16 mouse cellular contexts compared by ENCODE assay signal in the genomic region with DNA sequence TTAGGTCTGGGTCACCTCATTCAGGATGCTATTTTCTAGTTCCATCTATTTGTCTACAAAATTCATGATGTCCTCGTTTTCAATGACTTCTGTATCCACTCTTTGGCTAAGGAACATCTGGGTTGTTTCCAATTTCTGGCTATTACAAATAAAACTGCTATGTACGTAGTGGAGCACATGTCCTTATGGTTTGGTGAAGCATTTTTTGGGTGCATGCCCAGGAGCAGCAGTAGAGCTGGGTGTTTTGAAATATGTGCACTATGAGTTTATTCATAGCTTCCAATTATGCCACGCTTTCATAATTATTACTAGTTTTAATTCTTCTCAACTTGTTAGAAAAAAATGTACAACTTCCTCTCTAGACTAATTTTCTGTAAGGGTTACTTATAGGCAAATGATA.
DNase-seq lines count a peak whose midpoint lies in the region.
"Had no signal": no experiment of that assay in that cellular context is flagged by ENCODE, and none has a peak within 500 bp of the region (broad histone marks: within the 10 kb centered on the region; RNA-seq: fewer than 3 reads in every experiment).

No protein-coding gene starts in this region.

- no peaks in the 10 kb centered on the region for H3K36me3 ChIP-seq in limb, embryonic 10.5 days
- H3K36me3 ChIP-seq: intestine, embryonic 15.5 days; limb, embryonic 12.5 days had no signal

- 88% methylated on average over 3 of the region's 3 CpGs for WGBS in limb, embryonic 10.5 days

- H3K9me3 ChIP-seq in limb, embryonic 10.5 days (replicated peaks) = no peaks in the 10 kb centered on the region
- H3K9me3 ChIP-seq: intestine, embryonic 15.5 days; limb, embryonic 12.5 days had no signal

- H3K4me1 ChIP-seq in limb, embryonic 10.5 days = no peaks in the 10 kb centered on the region
- H3K4me1 ChIP-seq: intestine, embryonic 15.5 days; limb, embryonic 12.5 days had no signal

- no peak overlapping the region for H3K27ac ChIP-seq in limb, embryonic 10.5 days
- H3K27ac ChIP-seq: intestine, embryonic 15.5 days; limb, embryonic 12.5 days had no signal

- H3K4me3 ChIP-seq in limb, embryonic 10.5 days = no peak overlapping the region
- H3K4me3 ChIP-seq: erythroblast, embryonic 14.5 days; intestine, embryonic 15.5 days; limb, embryonic 12.5 days had no signal

- no peaks in the 10 kb centered on the region for H3K27me3 ChIP-seq in limb, embryonic 10.5 days (ENCODE audit: low read depth, poor library complexity, severe bottlenecking)
- H3K27me3 ChIP-seq: intestine, embryonic 15.5 days; limb, embryonic 12.5 days; Patski had no signal

- DNase-seq in layer of hippocampus, adult 11-12 months (ENCODE audit: low spot score) = peak; percentile 72
- no peak for DNase-seq in layer of hippocampus, postnatal 10 days (ENCODE audit: low spot score in 2 of 2)
- peak; percentile 48 for DNase-seq in Muller cell, postnatal 12 days (ENCODE audit: inconsistent ontology term)
- DNase-seq in cerebellum, adult 11-12 months = peak; percentile 85
- peak; percentile 10 for DNase-seq in fibroblast of lung, adult 2 months (ENCODE audit: low read depth)
- no peak for DNase-seq in testis, postnatal 10 days (ENCODE audit: low spot score)
- DNase-seq in limb, embryonic 10.5 days (ENCODE audit: low spot score) = no peak
- no peak for DNase-seq in embryo, embryonic 9.5 days (ENCODE audit: extremely low spot score)
- DNase-seq: adrenal gland, adult 2 months; heart, postnatal 36 days; kidney, postnatal 25 days; liver, postnatal 0 days had no signal

Comparison
In these comparisons a context has a peak if more than half of its experiments do, and no peak if none do; other contexts are left out.
1. DNase-seq: peak in layer of hippocampus, adult 11-12 months (single experiment), Muller cell, postnatal 12 days (single experiment), cerebellum, adult 11-12 months (single experiment) and fibroblast of lung, adult 2 months (single experiment); none in layer of hippocampus, postnatal 10 days (0 of 2), testis, postnatal 10 days (single experiment), limb, embryonic 10.5 days (single experiment) and embryo, embryonic 9.5 days (single experiment).